Mouse (Mus musculus) cerebellum, adult 2 months (tissue): Measurements from ENCODE around the gene Lrba. TPM values are rescaled to one million over a fixed set of nuclear protein-coding genes. Genes with fewer than 3 reads are reported as not detected.

Source experiments
- DNase-seq, 2 experiments: peaks; one replicate each; pipeline ENCODE4 v3.0.0; 2021
- H3K27ac ChIP-seq: fragments of 200-500 bp; 2 replicates; pipeline ENCODE4 v1.5.1; 2012; ENCODE audit warnings: low read length, control low read depth, inconsistent platforms; ENCODE audit not compliant: insufficient read depth
- H3K27me3 ChIP-seq: fragments of 200-500 bp; 2 replicates; pipeline ENCODE4 v1.6.1; 2012; ENCODE audit warnings: inconsistent platforms, mild to moderate bottlenecking, low read length, moderate library complexity; ENCODE audit not compliant: control insufficient read depth, insufficient read depth
- H3K4me1 ChIP-seq: fragments of 200-500 bp; 2 replicates; pipeline ENCODE4 v1.6.1; 2011; ENCODE audit warnings: low read length; ENCODE audit not compliant: control insufficient read depth, insufficient read depth
- H3K4me3 ChIP-seq: fragments of 200-500 bp; replicated peaks from 2 replicates; pipeline ENCODE3; 2011; ENCODE audit warnings: mild to moderate bottlenecking, low read depth, low read length, control low read depth; ENCODE audit not compliant: insufficient read depth
- CTCF ChIP-seq: fragments of 200-500 bp; IDR thresholded peaks from 2 replicates; pipeline ENCODE4 v1.5.1; 2011; ENCODE audit warnings: low read depth, mild to moderate bottlenecking, control low read depth, low read length, moderate library complexity, borderline replicate concordance; ENCODE audit not compliant: insufficient read depth
- POLR2A ChIP-seq: fragments of 200-500 bp; IDR thresholded peaks from 2 replicates; pipeline ENCODE4 v1.6.1; 2011; ENCODE audit warnings: low read length, control low read depth, borderline replicate concordance; ENCODE audit not compliant: insufficient read depth
- WGBS: fragments of 180-500 bp; shearing (Covaris S2); methylation state at CpG from one replicate; pipeline ENCODE4 v1.1.7; 2018; 5-methylcytosine and 5-hydroxymethylcytosine counted together
- polyA plus RNA-seq: library from polyadenylated mRNA; depleted of rRNA; stranded (reverse); fragments of >200 nt; gene quantifications from 2 replicates; pipeline ENCODE4 v1.2.3, GENCODE M21; 2012

Lrba gene
- polyA plus RNA-seq, 1 experiment, result 18.9 TPM

GRCm38 (mm10) chr3:86793264-86793663 is 568.8 kb downstream of the Lrba start:
- H3K27me3 ChIP-seq, result no peaks in the 10 kb centered on the region
- WGBS, result 42% methylated on average over 4 of the region's 4 CpGs
- no peak for DNase-seq
- H3K4me3 ChIP-seq, result no peak overlapping the region
- H3K4me1 ChIP-seq, result peaks cover 24% of the 10 kb centered on the region
- TF ChIP-seq POLR2A, result no peak
- H3K27ac ChIP-seq, result no peak overlapping the region

- no peak overlapping the region for H3K4me3 ChIP-seq
- H3K4me1 ChIP-seq, result peaks cover 21% of the 10 kb centered on the region
- WGBS, result 0% methylated on average over 1 of the region's 1 CpGs
- TF ChIP-seq POLR2A (no peak), CTCF (no peak)
- H3K27me3 ChIP-seq, result no peaks in the 10 kb centered on the region
- DNase-seq, result peak; percentile 24 to 41
- H3K27ac ChIP-seq, result no peak overlapping the region
These were observed 569.3 kb downstream of the Lrba start for GRCm38 (mm10) chr3:86793720-86794191.

GRCm38 (mm10) chr3:86796716-86797115 is 572.2 kb downstream of the Lrba start:
- Histone ChIP-seq H3K27ac (no peak overlapping the region), H3K4me3 (no peak overlapping the region), H3K27me3 (no peaks in the 10 kb centered on the region), H3K4me1 (peaks cover 10% of the 10 kb centered on the region)
- peak in 1 of 2 experiments; percentile 20 for DNase-seq
- TF ChIP-seq POLR2A (no peak), CTCF (peak; percentile 65)
- WGBS, result 71% methylated on average over 6 of the region's 6 CpGs

GRCm38 (mm10) chr3:86797871-86798460 is 573.5 kb downstream of the Lrba start:
- 30% methylated on average over 13 of the region's 13 CpGs for WGBS
- no peaks in the 10 kb centered on the region for H3K27me3 ChIP-seq
- no peak overlapping the region for H3K4me3 ChIP-seq
- H3K27ac ChIP-seq, result no peak overlapping the region
- no peak for DNase-seq
- H3K4me1 ChIP-seq, result peaks cover 14% of the 10 kb centered on the region
- TF ChIP-seq CTCF (no peak), POLR2A (no peak)

- DNase-seq, result no peak
- Histone ChIP-seq H3K4me3 (no peak overlapping the region), H3K27ac (no peak overlapping the region), H3K27me3 (no peaks in the 10 kb centered on the region), H3K4me1 (peaks cover 5% of the 10 kb centered on the region)
- TF ChIP-seq POLR2A (no peak), CTCF (no peak)
- WGBS, result 96% methylated on average over 9 of the region's 9 CpGs
These were observed 574.6 kb downstream of the Lrba start for GRCm38 (mm10) chr3:86799041-86799440.

GRCm38 (mm10) chr3:86800841-86801240 is 576.4 kb downstream of the Lrba start:
- DNase-seq, result no peak
- WGBS, result 77% methylated on average over 8 of the region's 8 CpGs
- H3K4me1 ChIP-seq, result peaks cover 3% of the 10 kb centered on the region; the same call in 1 of the 2 replicates
- no peaks in the 10 kb centered on the region for H3K27me3 ChIP-seq
- TF ChIP-seq POLR2A, result no peak
- TF ChIP-seq CTCF, result no peak
- no peak overlapping the region for H3K4me3 ChIP-seq
- H3K27ac ChIP-seq, result no peak overlapping the region

- TF ChIP-seq CTCF (no peak), POLR2A (no peak)
- 25% methylated on average over 8 of the region's 8 CpGs for whole genome bisulfite sequencing
- H3K27ac ChIP-seq, result no peak overlapping the region
- peaks cover 3% of the 10 kb centered on the region; the same call in 1 of the 2 replicates for H3K4me1 ChIP-seq
- H3K27me3 ChIP-seq, result no peaks in the 10 kb centered on the region
- H3K4me3 ChIP-seq, result no peak overlapping the region
- DNase-seq, result no peak
These were observed 578.3 kb downstream of the Lrba start for GRCm38 (mm10) chr3:86802825-86803224.

GRCm38 (mm10) chr3:86804265-86804664 is 579.8 kb downstream of the Lrba start:
- no peak overlapping the region for H3K27ac ChIP-seq

More at GRCm38 (mm10) chr3:86804265-86804664, 579.8 kb downstream of the Lrba start:
- H3K4me1 ChIP-seq, result peaks cover 6% of the 10 kb centered on the region
- 63% methylated on average over 9 of the region's 9 CpGs for WGBS
- H3K27me3 ChIP-seq, result no peaks in the 10 kb centered on the region
- DNase-seq, result no peak
- no peak overlapping the region for H3K4me3 ChIP-seq
- no peak for TF ChIP-seq POLR2A
- no peak for TF ChIP-seq CTCF
